Mouse (Mus musculus): ENCODE data around the gene Crocc2. TPM values are rescaled to one million over a fixed set of nuclear protein-coding genes. Genes with fewer than 3 reads are reported as not detected.

The Crocc2 gene
- polyA plus RNA-seq, 1 experiment from 2014 or later = 0.14 TPM

- 90% methylated on average over 10 of the region's 10 CpGs for WGBS
These were observed 69.2 kb downstream of the Crocc2 start for GRCm38 (mm10) chr1:93237676-93238075.

GRCm38 (mm10) chr1:93238201-93238600 lies 69.7 kb downstream of the Crocc2 start:
- Histone ChIP-seq H3K4me2 (ENCODE audit: low read depth, low read length) (no peak overlapping the region), H3K27me3 (ENCODE audit: control insufficient read depth, insufficient read depth, low read length) (peaks cover 2% of the 10 kb centered on the region; the same call in 1 of the 2 replicates), H3K4me1 (ENCODE audit: control insufficient read depth, insufficient read depth, low read length) (0 out of 2 replicates have a peak, but pooled peaks cover 3% of the 10 kb centered on the region), H3K9me3 (replicated peaks; ENCODE audit: control insufficient read depth, low read length) (no peaks in the 10 kb centered on the region), H3K36me3 (replicated peaks; ENCODE audit: control insufficient read depth, insufficient read depth, low read depth, low read length) (no peaks in the 10 kb centered on the region), H3K4me3 (ENCODE audit: low read depth, low read length) (no peak overlapping the region), H3K9ac (replicated peaks; ENCODE audit: low read length) (no peak overlapping the region), H3K27ac (replicated peaks; ENCODE audit: low read depth, low read length) (no peak overlapping the region)
- ATAC-seq (replicated peaks; ENCODE audit: insufficient number of reproducible peaks, low FRiP score, low TSS enrichment, low read depth) (no peak), DNase-seq (ENCODE audit: low spot score) (peak; percentile 24)
- 45% methylated on average over 4 of the region's 4 CpGs for WGBS

More at GRCm38 (mm10) chr1:93237676-93238075, 69.2 kb downstream of the Crocc2 start:
- H3K36me3 ChIP-seq (replicated peaks; ENCODE audit: control insufficient read depth, insufficient read depth, low read depth, low read length) = no peaks in the 10 kb centered on the region
- no peak overlapping the region for H3K9ac ChIP-seq (replicated peaks; ENCODE audit: low read length)
- H3K4me3 ChIP-seq (ENCODE audit: low read depth, low read length) = no peak overlapping the region
- H3K27me3 ChIP-seq (ENCODE audit: control insufficient read depth, insufficient read depth, low read length) = peaks cover 2% of the 10 kb centered on the region; the same call in 1 of the 2 replicates
- H3K4me1 ChIP-seq (ENCODE audit: control insufficient read depth, insufficient read depth, low read length) = 0 out of 2 replicates have a peak, but pooled peaks cover 3% of the 10 kb centered on the region
- DNase-seq (ENCODE audit: low spot score) (no peak), ATAC-seq (replicated peaks; ENCODE audit: insufficient number of reproducible peaks, low FRiP score, low TSS enrichment, low read depth) (no peak)
- no peak overlapping the region for H3K4me2 ChIP-seq (ENCODE audit: low read depth, low read length)
- no peak overlapping the region for H3K27ac ChIP-seq (replicated peaks; ENCODE audit: low read depth, low read length)
- no peaks in the 10 kb centered on the region for H3K9me3 ChIP-seq (replicated peaks; ENCODE audit: control insufficient read depth, low read length)

GRCm38 (mm10) chr1:93245936-93246335 lies 77.4 kb downstream of the Crocc2 start:
- Histone ChIP-seq H3K9me3 (replicated peaks; ENCODE audit: control insufficient read depth, low read length) (no peaks in the 10 kb centered on the region), H3K4me2 (ENCODE audit: low read depth, low read length) (no peak overlapping the region), H3K9ac (replicated peaks; ENCODE audit: low read length) (no peak overlapping the region; the same call in 1 of the 2 replicates), H3K36me3 (replicated peaks; ENCODE audit: control insufficient read depth, insufficient read depth, low read depth, low read length) (no peaks in the 10 kb centered on the region), H3K27me3 (ENCODE audit: control insufficient read depth, insufficient read depth, low read length) (no peaks in the 10 kb centered on the region), H3K27ac (replicated peaks; ENCODE audit: low read depth, low read length) (no peak overlapping the region), H3K4me3 (ENCODE audit: low read depth, low read length) (no peak overlapping the region), H3K4me1 (ENCODE audit: control insufficient read depth, insufficient read depth, low read length) (no peaks in the 10 kb centered on the region; the same call in 1 of the 2 replicates)
- ATAC-seq (replicated peaks; ENCODE audit: insufficient number of reproducible peaks, low FRiP score, low TSS enrichment, low read depth) = no peak
- 44% methylated on average over 2 of the region's 2 CpGs for WGBS
- DNase-seq (ENCODE audit: low spot score) = no peak

- H3K4me1 ChIP-seq (ENCODE audit: control insufficient read depth, insufficient read depth, low read length) = no peaks in the 10 kb centered on the region
- no peaks in the 10 kb centered on the region for H3K9me3 ChIP-seq (replicated peaks; ENCODE audit: control insufficient read depth, low read length)
- no peak overlapping the region for H3K4me2 ChIP-seq (ENCODE audit: low read depth, low read length)
- no peaks in the 10 kb centered on the region for H3K27me3 ChIP-seq (ENCODE audit: control insufficient read depth, insufficient read depth, low read length)
- no peaks in the 10 kb centered on the region for H3K36me3 ChIP-seq (replicated peaks; ENCODE audit: control insufficient read depth, insufficient read depth, low read depth, low read length)
- no peak overlapping the region for H3K4me3 ChIP-seq (ENCODE audit: low read depth, low read length)
- no peak overlapping the region for H3K27ac ChIP-seq (replicated peaks; ENCODE audit: low read depth, low read length)
- no peak for ATAC-seq (replicated peaks; ENCODE audit: insufficient number of reproducible peaks, low FRiP score, low TSS enrichment, low read depth)
- DNase-seq (ENCODE audit: low spot score) = no peak
- 38% methylated on average over 2 of the region's 2 CpGs for WGBS
- H3K9ac ChIP-seq (replicated peaks; ENCODE audit: low read length) = no peak overlapping the region
These were observed 84.1 kb downstream of the Crocc2 start for GRCm38 (mm10) chr1:93252586-93252985.

- 92% methylated on average over 7 of the region's 7 CpGs for WGBS
- Histone ChIP-seq H3K27ac (replicated peaks; ENCODE audit: low read depth, low read length) (no peak overlapping the region), H3K4me3 (ENCODE audit: low read depth, low read length) (no peak overlapping the region), H3K4me2 (ENCODE audit: low read depth, low read length) (no peak overlapping the region), H3K27me3 (ENCODE audit: control insufficient read depth, insufficient read depth, low read length) (no peaks in the 10 kb centered on the region), H3K36me3 (replicated peaks; ENCODE audit: control insufficient read depth, insufficient read depth, low read depth, low read length) (no peaks in the 10 kb centered on the region), H3K9me3 (replicated peaks; ENCODE audit: control insufficient read depth, low read length) (no peaks in the 10 kb centered on the region), H3K9ac (replicated peaks; ENCODE audit: low read length) (no peak overlapping the region), H3K4me1 (ENCODE audit: control insufficient read depth, insufficient read depth, low read length) (no peaks in the 10 kb centered on the region)
- ATAC-seq (replicated peaks; ENCODE audit: insufficient number of reproducible peaks, low FRiP score, low TSS enrichment, low read depth) (no peak), DNase-seq (ENCODE audit: low spot score) (no peak)
These were observed 87.2 kb downstream of the Crocc2 start for GRCm38 (mm10) chr1:93255761-93256160.

GRCm38 (mm10) chr1:93257560-93257959 lies 89.0 kb downstream of the Crocc2 start:
- Histone ChIP-seq H3K9me3 (replicated peaks; ENCODE audit: control insufficient read depth, low read length) (no peaks in the 10 kb centered on the region), H3K27me3 (ENCODE audit: control insufficient read depth, insufficient read depth, low read length) (no peaks in the 10 kb centered on the region), H3K9ac (replicated peaks; ENCODE audit: low read length) (no peak overlapping the region), H3K4me3 (ENCODE audit: low read depth, low read length) (no peak overlapping the region), H3K36me3 (replicated peaks; ENCODE audit: control insufficient read depth, insufficient read depth, low read depth, low read length) (no peaks in the 10 kb centered on the region), H3K4me1 (ENCODE audit: control insufficient read depth, insufficient read depth, low read length) (no peaks in the 10 kb centered on the region), H3K27ac (replicated peaks; ENCODE audit: low read depth, low read length) (no peak overlapping the region), H3K4me2 (ENCODE audit: low read depth, low read length) (no peak overlapping the region)
- 100% methylated on average over 1 of the region's 1 CpGs for WGBS
- ATAC-seq (replicated peaks; ENCODE audit: insufficient number of reproducible peaks, low FRiP score, low TSS enrichment, low read depth) (no peak), DNase-seq (ENCODE audit: low spot score) (no peak)

GRCm38 (mm10) chr1:93267207-93267606 lies 98.7 kb downstream of the Crocc2 start:
- H3K9ac ChIP-seq (replicated peaks; ENCODE audit: low read length) = no peak overlapping the region
- no peaks in the 10 kb centered on the region for H3K27me3 ChIP-seq (ENCODE audit: control insufficient read depth, insufficient read depth, low read length)
- WGBS = 31% methylated on average over 3 of the region's 3 CpGs
- DNase-seq (ENCODE audit: low spot score) (peak; percentile 63), ATAC-seq (replicated peaks; ENCODE audit: insufficient number of reproducible peaks, low FRiP score, low TSS enrichment, low read depth) (no peak)
- no peak overlapping the region for H3K27ac ChIP-seq (replicated peaks; ENCODE audit: low read depth, low read length)
- H3K4me1 ChIP-seq (ENCODE audit: control insufficient read depth, insufficient read depth, low read length) = no peaks in the 10 kb centered on the region
- no peaks in the 10 kb centered on the region for H3K36me3 ChIP-seq (replicated peaks; ENCODE audit: control insufficient read depth, insufficient read depth, low read depth, low read length)
- H3K9me3 ChIP-seq (replicated peaks; ENCODE audit: control insufficient read depth, low read length) = no peaks in the 10 kb centered on the region
- no peak overlapping the region for H3K4me3 ChIP-seq (ENCODE audit: low read depth, low read length)
- H3K4me2 ChIP-seq (ENCODE audit: low read depth, low read length) = no peak overlapping the region

- H3K27ac ChIP-seq (replicated peaks; ENCODE audit: low read depth, low read length) = no peak overlapping the region
- no peaks in the 10 kb centered on the region for H3K27me3 ChIP-seq (ENCODE audit: control insufficient read depth, insufficient read depth, low read length)
- no peak for ATAC-seq (replicated peaks; ENCODE audit: insufficient number of reproducible peaks, low FRiP score, low TSS enrichment, low read depth)
- H3K9me3 ChIP-seq (replicated peaks; ENCODE audit: control insufficient read depth, low read length) = no peaks in the 10 kb centered on the region
- WGBS = 83% methylated on average over 2 of the region's 2 CpGs
- no peak overlapping the region for H3K4me2 ChIP-seq (ENCODE audit: low read depth, low read length)
- H3K4me1 ChIP-seq (ENCODE audit: control insufficient read depth, insufficient read depth, low read length) = no peaks in the 10 kb centered on the region
- no peak overlapping the region for H3K4me3 ChIP-seq (ENCODE audit: low read depth, low read length)
- no peak for DNase-seq (ENCODE audit: low spot score)
- H3K9ac ChIP-seq (replicated peaks; ENCODE audit: low read length) = no peak overlapping the region
- no peaks in the 10 kb centered on the region for H3K36me3 ChIP-seq (replicated peaks; ENCODE audit: control insufficient read depth, insufficient read depth, low read depth, low read length)
These were observed 99.7 kb downstream of the Crocc2 start for GRCm38 (mm10) chr1:93268246-93268645.

All from embryonic facial prominence, embryonic 11.5 days (tissue).